Mouse (Mus musculus) spleen, adult 2 months (tissue): ENCODE data around the gene Cdc42ep2. TPM values are rescaled to one million over a fixed set of nuclear protein-coding genes. Genes with fewer than 3 reads are reported as not detected.
A peak's percentile ranks its signal among the peaks of the same experiment; 100 is the strongest.

Experiments used
- DNase-seq, 2 experiments: peaks; one replicate each; pipeline versions ENCODE4 v3.0.0 to v3.0.0-alpha.2; 2012 to 2021; ENCODE audit warnings: low spot score in 2 of 2, low read depth in 1 of 2
- H3K27ac ChIP-seq: fragments of 200-500 bp; 2 replicates; pipeline ENCODE4 v1.5.1; 2012; ENCODE audit warnings: low read length, inconsistent platforms; ENCODE audit not compliant: insufficient read depth
- H3K27me3 ChIP-seq: fragments of 200-500 bp; 2 replicates; pipeline ENCODE4 v1.6.1; 2012; ENCODE audit warnings: mild to moderate bottlenecking, moderate library complexity, low read length, inconsistent platforms; ENCODE audit not compliant: control insufficient read depth, insufficient read depth
- H3K36me3 ChIP-seq: fragments of 200-500 bp; 2 replicates; pipeline ENCODE4 v1.6.1; 2012; ENCODE audit warnings: mild to moderate bottlenecking, low read length, inconsistent platforms; ENCODE audit not compliant: control insufficient read depth, insufficient read depth
- H3K4me1 ChIP-seq: fragments of 200-500 bp; 2 replicates; pipeline ENCODE4 v1.6.1; 2011; ENCODE audit warnings: inconsistent platforms; ENCODE audit not compliant: control insufficient read depth, insufficient read depth, insufficient read length
- H3K4me3 ChIP-seq: fragments of 200-500 bp; 2 replicates; pipeline ENCODE4 v1.5.1; 2011; ENCODE audit warnings: mild to moderate bottlenecking, inconsistent platforms; ENCODE audit not compliant: insufficient read depth, insufficient read length; ENCODE audit errors: extremely low read depth
- CTCF ChIP-seq: fragments of 200-500 bp; IDR thresholded peaks from 2 replicates; pipeline ENCODE4 v1.5.1; 2011; ENCODE audit warnings: mild to moderate bottlenecking, inconsistent platforms; ENCODE audit not compliant: insufficient read depth, insufficient read length, insufficient replicate concordance; ENCODE audit errors: extremely low read depth
- POLR2A ChIP-seq: fragments of 200-500 bp; IDR thresholded peaks from 2 replicates; pipeline ENCODE4 v1.6.1; 2011; ENCODE audit warnings: low read depth, low read length, inconsistent platforms
- WGBS: fragments of 180-500 bp; shearing (Covaris S2); methylation state at CpG from one replicate; pipeline ENCODE4 v1.1.7; 2018; 5-methylcytosine and 5-hydroxymethylcytosine counted together
- polyA plus RNA-seq: library from polyadenylated mRNA; depleted of rRNA; stranded (reverse); fragments of >200 nt; gene quantifications from 2 replicates; pipeline ENCODE4 v1.2.3, GENCODE M21; 2012

The Cdc42ep2 gene
- polyA plus RNA-seq, 1 experiment: 8.2 TPM

GRCm38 (mm10) chr19:5937095-5937835, 12.6 kb upstream of the Cdc42ep2 start:
- peaks cover 12% of the 10 kb centered on the region for H3K36me3 ChIP-seq
- TF ChIP-seq CTCF: no peak
- TF ChIP-seq POLR2A: no peak
- H3K27ac ChIP-seq: no peak overlapping the region
- H3K27me3 ChIP-seq: no peaks in the 10 kb centered on the region
- WGBS: 80% methylated on average over 21 of the region's 21 CpGs
- H3K4me1 ChIP-seq: no peaks in the 10 kb centered on the region
- no peak for DNase-seq
- no peak overlapping the region for H3K4me3 ChIP-seq

GRCm38 (mm10) chr19:5935691-5936090, 11.1 kb upstream of the Cdc42ep2 start:
- Histone ChIP-seq H3K27ac (peak overlapping the region; percentile 1; the same call in 1 of the 2 replicates), H3K36me3 (peaks cover 3% of the 10 kb centered on the region; the same call in 1 of the 2 replicates), H3K4me3 (no peak overlapping the region), H3K4me1 (0 out of 2 replicates have a peak, but pooled peaks cover 3% of the 10 kb centered on the region), H3K27me3 (no peaks in the 10 kb centered on the region)
- no peak for TF ChIP-seq CTCF
- no peak for TF ChIP-seq POLR2A
- no peak for DNase-seq
- 61% methylated on average over 5 of the region's 5 CpGs for WGBS

- 68% methylated on average over 3 of the region's 3 CpGs for WGBS
- TF ChIP-seq POLR2A (no peak), CTCF (no peak)
- 0 out of 2 replicates have a peak, but pooled peaks cover 3% of the 10 kb centered on the region for H3K4me1 ChIP-seq
- H3K27me3 ChIP-seq: no peaks in the 10 kb centered on the region
- DNase-seq: no peak
- no peak overlapping the region for H3K4me3 ChIP-seq
- H3K36me3 ChIP-seq: peaks cover 3% of the 10 kb centered on the region; the same call in 1 of the 2 replicates
- H3K27ac ChIP-seq: peak overlapping the region; percentile 19; the same call in 1 of the 2 replicates
These were observed 10.7 kb upstream of the Cdc42ep2 start for GRCm38 (mm10) chr19:5935266-5935665.

GRCm38 (mm10) chr19:5929634-5930596, 5.3 kb upstream of the Cdc42ep2 start:
- 66% methylated on average over 14 of the region's 14 CpGs for WGBS
- no peak for TF ChIP-seq POLR2A
- no peak for TF ChIP-seq CTCF
- Histone ChIP-seq H3K4me3 (no peak overlapping the region), H3K4me1 (peaks cover 3% of the 10 kb centered on the region; the same call in 1 of the 2 replicates), H3K36me3 (no peaks in the 10 kb centered on the region), H3K27me3 (no peaks in the 10 kb centered on the region), H3K27ac (peak overlapping the region; percentile 52)
- no peak for DNase-seq

GRCm38 (mm10) chr19:5928546-5928945, 3.9 kb upstream of the Cdc42ep2 start:
- TF ChIP-seq POLR2A (no peak), CTCF (no peak)
- no peak for DNase-seq
- Histone ChIP-seq H3K36me3 (no peaks in the 10 kb centered on the region), H3K4me3 (no peak overlapping the region), H3K27ac (no peak overlapping the region), H3K27me3 (no peaks in the 10 kb centered on the region), H3K4me1 (peaks cover 3% of the 10 kb centered on the region; the same call in 1 of the 2 replicates)
- WGBS: 71% methylated on average over 3 of the region's 3 CpGs

- no peaks in the 10 kb centered on the region for H3K36me3 ChIP-seq
- no peak overlapping the region for H3K27ac ChIP-seq
- 79% methylated on average over 6 of the region's 6 CpGs for WGBS
- H3K27me3 ChIP-seq: no peaks in the 10 kb centered on the region
- H3K4me1 ChIP-seq: peaks cover 3% of the 10 kb centered on the region; the same call in 1 of the 2 replicates
- DNase-seq: no peak
- TF ChIP-seq POLR2A: no peak
- TF ChIP-seq CTCF: no peak
- no peak overlapping the region for H3K4me3 ChIP-seq
These were observed 3.5 kb upstream of the Cdc42ep2 start for GRCm38 (mm10) chr19:5928104-5928503.
